Mouse (Mus musculus) mouse trophoblast stem cell (cell line): ENCODE results near the gene Oxct2b.
"Not testable (repeated sequence)": the region's sequence is repeated elsewhere in the genome, so short reads cannot be mapped to it uniquely, and the experiment has no call there.

Experiments used
- in situ Hi-C, 2 experiments: fragments of 300-500 bp; cut with MseI, MboI; formaldehyde crosslinking; loops; 2 replicates in 1 of 2; 3 replicates in 1 of 2; pipeline ENCODE4 v1.15.1; 2025

Oxct2b gene

GRCm38 (mm10) chr4:123112216-123112764 lies 3.8 kb upstream of the Oxct2b start:
- in situ Hi-C loops = no loop called here

GRCm38 (mm10) chr4:123114651-123115050 lies 1.4 kb upstream of the Oxct2b start:
- in situ Hi-C loops = not testable (repeated sequence)

GRCm38 (mm10) chr4:123116640-123117039 lies 574 bp downstream of the Oxct2b start:
- in situ Hi-C loops = not testable (repeated sequence)

DNA sequence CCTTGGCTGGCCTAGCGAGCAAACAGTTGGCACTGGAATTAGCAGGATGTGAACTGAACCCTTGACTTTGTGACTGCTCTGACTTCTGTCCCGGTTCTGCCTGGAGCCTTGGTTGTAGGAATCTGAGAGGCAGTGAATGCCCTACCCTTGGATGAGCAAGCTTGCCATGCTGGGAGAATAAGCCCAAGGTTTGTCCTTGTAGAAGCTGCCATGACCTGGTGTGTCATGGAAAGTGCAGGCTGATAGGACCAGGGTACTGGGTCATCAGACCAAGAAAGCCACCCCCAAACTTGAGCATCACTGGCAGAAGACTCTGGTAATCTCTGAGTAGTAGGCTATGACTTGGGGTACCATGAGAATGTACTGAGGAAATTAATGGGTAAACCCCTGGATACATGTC lies 5.2 kb downstream of the Oxct2b start:
- in situ Hi-C loops = no loop called here

DNA sequence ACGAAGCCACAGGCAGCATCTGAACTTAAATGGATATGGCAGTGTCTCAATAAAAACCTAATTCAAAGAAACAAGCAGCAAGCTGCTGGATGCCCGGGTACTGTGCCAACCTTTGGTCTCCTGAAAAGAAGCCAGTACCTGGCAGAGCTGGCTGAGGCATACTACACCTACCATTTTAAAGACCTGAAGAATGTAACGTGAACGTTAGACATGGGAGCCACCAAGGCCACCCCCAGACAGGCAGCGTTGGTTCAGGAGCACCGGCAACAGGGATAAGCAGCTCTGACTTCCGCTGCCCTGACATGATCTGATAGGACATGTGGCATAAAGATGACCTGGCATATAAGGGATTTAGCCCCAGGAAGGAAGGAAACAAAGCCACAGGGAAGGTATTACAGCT lies 10.6 kb downstream of the Oxct2b start:
- in situ Hi-C loops = no loop called here

- in situ Hi-C loops = no loop called here
Observed at GRCm38 (mm10) chr4:123127051-123127450, 11.0 kb downstream of the Oxct2b start.

- in situ Hi-C loops = no loop called here
Observed at GRCm38 (mm10) chr4:123137551-123137950, 21.5 kb downstream of the Oxct2b start.

GRCm38 (mm10) chr4:123139513-123140154 lies 23.6 kb downstream of the Oxct2b start, which contains the start of gene Ppie:
Gene Ppie (minus strand): TSS chr4:123139951.
- in situ Hi-C loops = no loop called here

- in situ Hi-C loops = no loop called here
Observed at GRCm38 (mm10) chr4:123147446-123148150, 31.5 kb downstream of the Oxct2b start.

GRCm38 (mm10) chr4:123152003-123152402 lies 35.9 kb downstream of the Oxct2b start:
- in situ Hi-C loops = loop anchor here (5.0 to 10.0 kb wide), 3 partner anchors 53 to 103 kb away; partner anchors contain the start of gene Nt5c1a (in 1 of the 2)

DNA sequence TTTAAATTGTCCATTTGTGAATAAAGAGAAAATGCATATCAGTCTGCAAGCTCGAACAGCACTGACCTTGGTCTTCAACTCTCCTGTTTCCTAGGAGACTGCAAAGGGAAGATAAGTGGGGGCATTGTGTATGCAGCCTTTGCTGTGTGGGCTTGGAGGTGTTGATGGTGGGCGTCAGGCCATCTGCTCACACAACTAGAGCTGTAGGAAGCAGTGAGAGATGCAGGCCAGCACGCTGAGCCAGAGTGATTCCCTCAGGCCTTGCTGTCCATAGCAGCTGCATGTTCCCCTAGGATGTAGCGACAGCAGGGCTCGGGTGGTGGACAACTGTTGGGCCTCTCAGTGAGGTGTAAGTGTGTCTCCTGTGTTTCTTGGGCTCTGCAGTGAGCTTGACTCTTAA lies 36.9 kb downstream of the Oxct2b start:
- in situ Hi-C loops = loop anchor here (5.0 to 10.0 kb wide), 3 partner anchors 52 to 102 kb away; partner anchors contain the start of gene Nt5c1a (in 1 of the 2)

DNA sequence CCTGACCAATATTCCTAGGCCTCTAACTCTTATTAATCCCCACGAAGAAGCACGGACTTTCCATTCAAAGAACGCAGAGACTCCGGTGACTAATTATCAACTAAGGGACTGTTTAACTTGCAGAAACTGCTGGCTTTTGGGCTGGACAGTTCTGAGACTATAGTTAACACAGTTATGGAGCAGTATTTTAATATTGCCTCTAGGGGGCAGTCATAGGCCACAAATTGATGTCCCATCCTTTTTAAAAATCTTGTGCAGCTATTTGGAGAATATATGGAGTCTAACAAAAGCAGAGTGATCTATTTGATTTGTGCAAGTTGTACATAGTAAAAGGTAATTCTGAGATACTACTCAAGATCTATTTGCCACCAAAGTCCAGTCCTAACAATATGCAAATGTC lies 38.9 kb downstream of the Oxct2b start:
- in situ Hi-C loops = loop anchor here (10.0 kb wide), 2 partner anchors 50 to 100 kb away; partner anchors contain the start of gene Nt5c1a (in 1 of the 2)

DNA sequence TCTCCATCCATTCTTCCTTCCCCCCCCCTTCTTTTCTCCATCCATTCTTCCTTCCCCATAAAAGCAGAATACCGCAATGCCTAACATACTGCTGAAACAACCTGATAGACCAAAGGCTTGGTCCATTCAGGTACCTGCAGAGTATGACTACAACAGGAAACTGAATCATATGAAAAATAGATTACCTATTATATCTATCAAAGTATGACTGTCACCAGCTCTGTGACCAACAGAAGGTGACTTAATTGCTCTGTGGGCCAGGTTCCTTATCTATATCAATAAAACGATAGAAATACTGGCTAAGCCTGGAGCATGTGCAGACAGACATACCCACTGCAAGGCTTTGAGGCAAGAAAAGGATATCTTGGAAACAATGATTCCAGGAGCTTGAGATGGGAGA lies 39.4 kb downstream of the Oxct2b start:
- in situ Hi-C loops = loop anchor here (10.0 kb wide), 2 partner anchors 49 to 99 kb away; partner anchors contain the start of gene Nt5c1a (in 1 of the 2)

- in situ Hi-C loops = loop anchor here (10.0 kb wide), 2 partner anchors 49 to 99 kb away; partner anchors contain the start of gene Nt5c1a (in 1 of the 2)
Observed at GRCm38 (mm10) chr4:123155840-123156239, 39.8 kb downstream of the Oxct2b start.

- in situ Hi-C loops = no loop called here
Observed at GRCm38 (mm10) chr4:123160571-123160970, 44.5 kb downstream of the Oxct2b start.

DNA sequence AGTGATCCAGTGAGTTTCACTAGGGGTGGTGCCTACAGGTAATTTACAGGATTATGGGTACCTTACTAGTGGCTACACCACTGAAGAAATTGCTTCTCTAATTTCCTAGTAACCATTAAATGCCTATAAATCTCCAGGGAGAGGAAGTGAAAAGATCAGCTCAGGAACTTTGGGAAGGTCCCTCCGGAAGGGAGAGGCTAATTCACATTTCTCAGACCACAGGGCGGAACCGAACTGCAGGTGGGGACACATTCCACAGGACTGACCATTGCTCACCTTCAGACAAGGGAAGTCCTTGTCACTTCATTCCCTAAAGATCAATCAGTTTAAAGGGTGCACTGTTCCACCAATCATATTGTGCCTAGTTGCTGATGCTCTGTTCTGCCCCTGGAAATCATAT lies 45.2 kb downstream of the Oxct2b start:
- in situ Hi-C loops = not testable (repeated sequence)

GRCm38 (mm10) chr4:123162305-123162917 lies 46.3 kb downstream of the Oxct2b start:
- in situ Hi-C loops = no loop called here

DNA sequence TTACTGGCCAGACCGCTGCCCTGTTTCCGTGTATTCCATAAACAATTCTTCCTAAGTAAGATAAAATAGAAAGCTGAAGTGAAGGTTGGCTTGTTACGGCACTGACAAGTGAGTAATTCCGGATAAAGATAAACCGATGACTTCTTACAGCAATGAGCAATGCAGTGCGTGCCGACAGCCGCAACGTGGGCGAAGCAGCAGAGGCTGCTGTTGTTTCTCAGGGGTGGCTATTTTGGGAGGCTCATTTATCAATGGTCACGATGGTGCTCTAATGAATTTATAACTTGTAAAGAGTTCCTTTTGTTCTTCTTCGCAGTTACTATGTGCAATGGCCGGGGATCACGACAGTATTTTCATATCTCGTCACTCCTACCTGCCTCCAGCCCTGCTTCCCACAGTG lies 48.1 kb downstream of the Oxct2b start:
- in situ Hi-C loops = no loop called here
